Mouse (Mus musculus): ENCODE data around the gene Acadm.

Gene Acadm

GRCm38 (mm10) chr3:153944335-153944990 lies at the start of gene Acadm:
TSS of gene Acadm (minus strand) at chr3:153944632.
- DNase-seq (ENCODE audit: low read depth, low spot score), result peak; percentile 99

GRCm38 (mm10) chr3:153984428-153985340 lies 40.3 kb upstream of the Acadm start:
- peak; percentile 52 for DNase-seq (ENCODE audit: low read depth, low spot score)

GRCm38 (mm10) chr3:153980611-153981010 lies 36.2 kb upstream of the Acadm start:
- no peak for DNase-seq (ENCODE audit: low read depth, low spot score)

GRCm38 (mm10) chr3:153975791-153976190 lies 31.4 kb upstream of the Acadm start:
- peak; percentile 18 for DNase-seq (ENCODE audit: low read depth, low spot score)

GRCm38 (mm10) chr3:153975060-153975459 lies 30.6 kb upstream of the Acadm start:
- DNase-seq (ENCODE audit: low read depth, low spot score), result no peak

GRCm38 (mm10) chr3:153973949-153974760 lies 29.7 kb upstream of the Acadm start:
- DNase-seq (ENCODE audit: low read depth, low spot score), result no peak

GRCm38 (mm10) chr3:153973171-153973948 lies 28.9 kb upstream of the Acadm start, which contains the start of gene Slc44a5:
TSS of gene Slc44a5 (plus strand) at chr3:153973436.
- DNase-seq (ENCODE audit: low read depth, low spot score), result no peak

GRCm38 (mm10) chr3:153969451-153969850 lies 25.0 kb upstream of the Acadm start:
- no peak for DNase-seq (ENCODE audit: low read depth, low spot score)

GRCm38 (mm10) chr3:153968549-153968948 lies 24.1 kb upstream of the Acadm start:
- DNase-seq (ENCODE audit: low read depth, low spot score), result peak; percentile 86

GRCm38 (mm10) chr3:153967447-153967846 lies 23.0 kb upstream of the Acadm start:
- no peak for DNase-seq (ENCODE audit: low read depth, low spot score)

GRCm38 (mm10) chr3:153961632-153962389 lies 17.4 kb upstream of the Acadm start:
- peak; percentile 46 for DNase-seq (ENCODE audit: low read depth, low spot score)

- DNase-seq (ENCODE audit: low read depth, low spot score), result no peak
These were observed 16.5 kb upstream of the Acadm start for GRCm38 (mm10) chr3:153960884-153961283.

GRCm38 (mm10) chr3:153959731-153960207 lies 15.3 kb upstream of the Acadm start:
- DNase-seq (ENCODE audit: low read depth, low spot score), result no peak

- peak; percentile 48 for DNase-seq (ENCODE audit: low read depth, low spot score)
These were observed 14.8 kb upstream of the Acadm start for GRCm38 (mm10) chr3:153959035-153959730.

GRCm38 (mm10) chr3:153957916-153958315 lies 13.5 kb upstream of the Acadm start:
- no peak for DNase-seq (ENCODE audit: low read depth, low spot score)

- DNase-seq (ENCODE audit: low read depth, low spot score), result no peak
These were observed 3.7 kb upstream of the Acadm start for GRCm38 (mm10) chr3:153948176-153948575.

GRCm38 (mm10) chr3:153947271-153947670 lies 2.8 kb upstream of the Acadm start:
- no peak for DNase-seq (ENCODE audit: low read depth, low spot score)

- DNase-seq (ENCODE audit: low read depth, low spot score), result no peak
These were observed 514 bp downstream of the Acadm start for GRCm38 (mm10) chr3:153943901-153944334.

- DNase-seq (ENCODE audit: low read depth, low spot score), result no peak
These were observed 1.3 kb downstream of the Acadm start for GRCm38 (mm10) chr3:153943003-153943640.

Data from A20 (cell line).